Mouse (Mus musculus) forebrain, postnatal 0 days (tissue): ENCODE results near the gene Col13a1. TPM values are rescaled to one million over a fixed set of nuclear protein-coding genes. Genes with fewer than 3 reads are reported as not detected.

Source experiments
- ATAC-seq: fragments of 200-750 bp; cut with Nextera tagmentation; 2 replicates; pipeline ENCODE4 v1.8.0; 2017; ENCODE audit warnings: mild to moderate bottlenecking, moderate library complexity
- DNase-seq: peaks from one replicate; pipeline ENCODE4 v3.0.0-alpha.2; 2015
- H3K27ac ChIP-seq: fragments of 300-500 bp; sonication (generic); 2 replicates; pipeline ENCODE4 v1.5.1; 2014; ENCODE audit warnings: low read depth, mild to moderate bottlenecking, antibody characterized with exemption, low read length, moderate library complexity, mixed read lengths
- H3K27me3 ChIP-seq: fragments of 300-500 bp; sonication (generic); 2 replicates; pipeline ENCODE4 v1.6.1; 2014; ENCODE audit warnings: mild to moderate bottlenecking, low read length, mixed read lengths; ENCODE audit not compliant: insufficient read depth
- H3K36me3 ChIP-seq: fragments of 300-500 bp; sonication (generic); 2 replicates; pipeline ENCODE4 v1.6.1; 2014; ENCODE audit warnings: mild to moderate bottlenecking, moderate library complexity; ENCODE audit not compliant: insufficient read depth
- H3K4me1 ChIP-seq: fragments of 300-500 bp; sonication (generic); 2 replicates; pipeline ENCODE4 v1.6.1; 2014; ENCODE audit warnings: antibody characterized with exemption; ENCODE audit not compliant: insufficient read depth
- H3K4me2 ChIP-seq: fragments of 300-500 bp; sonication (generic); 2 replicates; pipeline ENCODE4 v1.6.1; 2014; ENCODE audit warnings: low read depth, mild to moderate bottlenecking, moderate library complexity
- H3K4me3 ChIP-seq: fragments of 300-500 bp; sonication (generic); 2 replicates; pipeline ENCODE4 v1.5.1; 2014; ENCODE audit warnings: low read depth, low read length, mixed read lengths
- H3K9ac ChIP-seq: fragments of 300-500 bp; sonication (generic); 2 replicates; pipeline ENCODE4 v1.6.1; 2014; ENCODE audit warnings: mild to moderate bottlenecking
- H3K9me3 ChIP-seq: fragments of 300-500 bp; sonication (generic); 2 replicates; pipeline ENCODE4 v1.6.1; 2016; ENCODE audit warnings: low read length
- CTCF ChIP-seq: sonication (generic); IDR thresholded peaks from 2 replicates; pipeline ENCODE4 v1.5.1; 2016; ENCODE audit warnings: antibody characterized with exemption, control low read depth, low read depth
- WGBS: fragments of 180-500 bp; shearing (Covaris S2); extraction: QIAGEN DNeasy Blood & Tissue Kit; methylation state at CpG from one replicate; pipeline ENCODE4 v1.1.7; 2014; 5-methylcytosine and 5-hydroxymethylcytosine counted together
- polyA plus RNA-seq: library from polyadenylated mRNA; unstranded; fragments of >200 nt; fragmentation: Nextera tagmentation; extraction: Ambion mirVana; gene quantifications from 2 replicates; pipeline ENCODE4 v1.2.1, GENCODE M21; 2015
- total RNA-seq: library from RNA; depleted of rRNA; stranded (reverse); fragments of >200 nt; gene quantifications from 2 replicates; pipeline ENCODE4 v1.2.3, GENCODE M21; 2014

The Col13a1 gene
- total and polyA plus RNA-seq, 2 experiments from 2014 or later = 1.1 to 3.7 TPM

GRCm38 (mm10) chr10:61925691-61926090, 53.2 kb downstream of the Col13a1 start:
- Histone ChIP-seq H3K27me3 (no peaks in the 10 kb centered on the region), H3K4me2 (no peak overlapping the region), H3K27ac (no peak overlapping the region), H3K36me3 (no peaks in the 10 kb centered on the region), H3K9me3 (no peaks in the 10 kb centered on the region), H3K9ac (no peak overlapping the region), H3K4me3 (no peak overlapping the region), H3K4me1 (no peaks in the 10 kb centered on the region)
- DNase-seq (no peak), ATAC-seq (no peak)
- no peak for TF ChIP-seq CTCF

- TF ChIP-seq CTCF = no peak
These were observed 58.1 kb downstream of the Col13a1 start for GRCm38 (mm10) chr10:61920655-61921365.

GRCm38 (mm10) chr10:61919924-61920654, 58.8 kb downstream of the Col13a1 start:
- H3K27me3 ChIP-seq = no peaks in the 10 kb centered on the region
- no peaks in the 10 kb centered on the region for H3K36me3 ChIP-seq
- TF ChIP-seq CTCF = no peak
- 0 out of 2 replicates have a peak, but pooled peaks cover 5% of the 10 kb centered on the region for H3K9me3 ChIP-seq
- 48% methylated on average over 13 of the region's 13 CpGs for WGBS
- no peak overlapping the region for H3K4me2 ChIP-seq
- no peaks in the 10 kb centered on the region for H3K4me1 ChIP-seq
- H3K9ac ChIP-seq = no peak overlapping the region
- H3K4me3 ChIP-seq = no peak overlapping the region
- ATAC-seq = no peak
- H3K27ac ChIP-seq = no peak overlapping the region
- no peak for DNase-seq

More at GRCm38 (mm10) chr10:61920655-61921365, 58.1 kb downstream of the Col13a1 start:
- no peak overlapping the region for H3K4me2 ChIP-seq
- H3K27me3 ChIP-seq = no peaks in the 10 kb centered on the region
- H3K36me3 ChIP-seq = no peaks in the 10 kb centered on the region
- no peak overlapping the region for H3K27ac ChIP-seq
- DNase-seq (no peak), ATAC-seq (no peak)
- H3K4me1 ChIP-seq = no peaks in the 10 kb centered on the region
- no peak overlapping the region for H3K4me3 ChIP-seq
- 37% methylated on average over 11 of the region's 11 CpGs for WGBS
- no peak overlapping the region for H3K9ac ChIP-seq
- H3K9me3 ChIP-seq = no peaks in the 10 kb centered on the region

- H3K9ac ChIP-seq = no peak overlapping the region
- H3K9me3 ChIP-seq = 0 out of 2 replicates have a peak, but pooled peaks cover 9% of the 10 kb centered on the region
- H3K4me1 ChIP-seq = no peaks in the 10 kb centered on the region
- H3K27me3 ChIP-seq = no peaks in the 10 kb centered on the region
- no peaks in the 10 kb centered on the region for H3K36me3 ChIP-seq
- ATAC-seq = no peak
- H3K27ac ChIP-seq = no peak overlapping the region
- no peak overlapping the region for H3K4me3 ChIP-seq
- H3K4me2 ChIP-seq = no peak overlapping the region
- 88% methylated on average over 4 of the region's 4 CpGs for WGBS
- no peak for TF ChIP-seq CTCF
- DNase-seq = no peak
These were observed 59.4 kb downstream of the Col13a1 start for GRCm38 (mm10) chr10:61919496-61919895.

GRCm38 (mm10) chr10:61917066-61917465, 61.8 kb downstream of the Col13a1 start:
- Histone ChIP-seq H3K4me2 (no peak overlapping the region), H3K4me3 (no peak overlapping the region), H3K27ac (no peak overlapping the region), H3K9ac (no peak overlapping the region), H3K36me3 (no peaks in the 10 kb centered on the region), H3K9me3 (0 out of 2 replicates have a peak, but pooled peaks cover 9% of the 10 kb centered on the region), H3K27me3 (no peaks in the 10 kb centered on the region), H3K4me1 (no peaks in the 10 kb centered on the region)
- TF ChIP-seq CTCF = no peak
- WGBS = 94% methylated on average over 12 of the region's 12 CpGs
- ATAC-seq = no peak
- DNase-seq = no peak

- 68% methylated on average over 4 of the region's 4 CpGs for WGBS
- ATAC-seq (no peak), DNase-seq (no peak)
These were observed 67.1 kb downstream of the Col13a1 start for GRCm38 (mm10) chr10:61911770-61912169.

GRCm38 (mm10) chr10:61909004-61909403, 69.9 kb downstream of the Col13a1 start:
- Histone ChIP-seq H3K27me3 (no peaks in the 10 kb centered on the region), H3K4me3 (no peak overlapping the region), H3K4me2 (no peak overlapping the region), H3K9me3 (no peaks in the 10 kb centered on the region), H3K27ac (no peak overlapping the region), H3K9ac (no peak overlapping the region), H3K36me3 (no peaks in the 10 kb centered on the region), H3K4me1 (no peaks in the 10 kb centered on the region)
- WGBS = 50% methylated on average over 3 of the region's 3 CpGs
- no peak for DNase-seq
- ATAC-seq = no peak
- TF ChIP-seq CTCF = no peak

More at GRCm38 (mm10) chr10:61911770-61912169, 67.1 kb downstream of the Col13a1 start:
- no peak for TF ChIP-seq CTCF
- Histone ChIP-seq H3K27me3 (no peaks in the 10 kb centered on the region), H3K4me2 (no peak overlapping the region), H3K36me3 (no peaks in the 10 kb centered on the region), H3K4me1 (no peaks in the 10 kb centered on the region), H3K9me3 (0 out of 2 replicates have a peak, but pooled peaks cover 9% of the 10 kb centered on the region), H3K9ac (no peak overlapping the region), H3K4me3 (no peak overlapping the region), H3K27ac (no peak overlapping the region)
